Mouse (Mus musculus): ENCODE measurements at regions not wholly inside any gene's neighbourhood (a gene's known extent, or its start where the extent isn't known, plus 50 kb on each side); places are given as distances from the start of the nearest gene placed in this dataset.
"Not testable (repeated sequence)": the region's sequence is repeated elsewhere in the genome, so short reads cannot be mapped to it uniquely, and the experiment has no call there.

DNA sequence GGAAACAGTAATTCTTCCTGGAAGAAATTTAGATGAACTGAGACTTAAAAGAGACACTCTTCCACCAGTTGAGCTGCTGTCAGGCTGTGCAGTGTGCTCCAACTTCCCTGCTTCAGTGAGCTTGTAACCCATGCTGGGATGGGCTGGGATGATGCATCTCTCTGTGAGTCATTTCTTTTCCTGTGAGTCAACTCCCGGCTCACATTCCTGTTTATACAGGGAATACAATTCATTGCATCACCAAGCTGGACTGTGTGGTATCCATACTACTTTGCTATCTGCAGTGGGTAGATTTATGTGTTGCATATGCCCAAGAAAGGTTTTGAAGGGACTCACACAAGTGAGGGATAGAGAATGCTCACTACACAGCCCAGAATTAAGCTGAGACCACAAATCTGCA lies 93.0 kb downstream of the Hsp90b1 start:
- not testable (repeated sequence) for TF ChIP-seq POLR2A, CTCF (IDR thresholded peaks at IDR 0.05; ENCODE audit: extremely low read depth, insufficient read depth, low read length)
